Mouse (Mus musculus): Measurements from ENCODE around the gene Dapp1. TPM values are rescaled to one million over a fixed set of nuclear protein-coding genes. Genes with fewer than 3 reads are reported as not detected.
"Not testable (repeated sequence)": the region's sequence is repeated elsewhere in the genome, so short reads cannot be mapped to it uniquely, and the experiment has no call there.

Dapp1 gene
- total and polyA plus RNA-seq, 3 experiments: 4.0 to 6.9 (median 5.0) TPM

DNA sequence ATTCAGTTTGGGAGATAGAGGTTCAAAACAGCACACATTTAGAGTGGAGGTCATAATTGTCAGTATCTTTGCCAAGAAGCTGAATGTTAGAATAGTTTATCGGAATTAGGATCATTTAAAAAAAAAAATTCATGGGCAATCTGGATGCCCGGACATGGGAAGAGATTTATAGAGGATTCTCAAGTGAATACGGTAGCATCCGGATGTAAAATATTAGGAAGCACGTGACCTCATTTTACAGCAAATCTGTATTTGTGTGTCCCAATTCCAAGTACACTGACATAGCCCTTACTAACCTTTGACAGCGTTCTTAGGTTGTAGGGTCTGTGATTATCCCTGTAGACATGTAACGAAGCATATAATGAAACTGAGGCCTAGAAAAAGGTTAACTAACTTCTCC, 61.9 kb downstream of the Dapp1 start:
- H3K36me3 ChIP-seq (ENCODE audit: control insufficient read depth, insufficient read depth, low read length): peaks cover 5% of the 10 kb centered on the region
- WGBS: 78% methylated on average over 7 of the region's 7 CpGs
- TF ChIP-seq EP300 (IDR thresholded peaks at IDR 0.05; ENCODE audit: insufficient read depth, low read depth, low read length): no peak
- TF ChIP-seq CTCF (IDR thresholded peaks at IDR 0.05): no peak
- TF ChIP-seq POLR2A (IDR thresholded peaks at IDR 0.05; ENCODE audit: insufficient read depth, low read depth, low read length): no peak
- H3K27me3 ChIP-seq (ENCODE audit: control insufficient read depth, insufficient read depth, low read length): no peaks in the 10 kb centered on the region
- intact Hi-C loops (cut with DNase I): loop anchor here (5.0 kb wide), 1 partner anchor 73 kb away; no protein-coding TSS in a partner anchor
- peak overlapping the region; percentile 93 for H3K27ac ChIP-seq
- H3K9ac ChIP-seq (ENCODE audit: low read depth, low read length): no peak overlapping the region; the same call in 1 of the 2 replicates
- peaks cover 4% of the 10 kb centered on the region for H3K4me1 ChIP-seq (ENCODE audit: control insufficient read depth, insufficient read depth, low read length)
- peaks cover 2% of the 10 kb centered on the region for H3K79me2 ChIP-seq (replicated peaks; ENCODE audit: control insufficient read depth, insufficient read depth, low read length)
- peak overlapping the region; percentile 75 for H3K4me3 ChIP-seq
- DNase-seq: no peak

- Histone ChIP-seq H3K27me3 (ENCODE audit: control insufficient read depth, insufficient read depth, low read length) (no peaks in the 10 kb centered on the region), H3K79me2 (replicated peaks; ENCODE audit: control insufficient read depth, insufficient read depth, low read length) (peaks cover 2% of the 10 kb centered on the region), H3K4me1 (ENCODE audit: control insufficient read depth, insufficient read depth, low read length) (peaks cover 4% of the 10 kb centered on the region), H3K36me3 (ENCODE audit: control insufficient read depth, insufficient read depth, low read length) (peaks cover 5% of the 10 kb centered on the region), H3K9ac (ENCODE audit: low read depth, low read length) (peak overlapping the region; percentile 86), H3K27ac (peak overlapping the region; percentile 93), H3K4me3 (peak overlapping the region; percentile 75)
- WGBS: 8% methylated on average over 6 of the region's 6 CpGs
- intact Hi-C loops (cut with DNase I): loop anchor here (1.0 to 5.0 kb wide), 2 partner anchors 54 to 73 kb away; no protein-coding TSS in a partner anchor
- no peak for TF ChIP-seq CTCF (IDR thresholded peaks at IDR 0.05)
- no peak for TF ChIP-seq EP300 (IDR thresholded peaks at IDR 0.05; ENCODE audit: insufficient read depth, low read depth, low read length)
- TF ChIP-seq POLR2A (IDR thresholded peaks at IDR 0.05; ENCODE audit: insufficient read depth, low read depth, low read length): no peak
- DNase-seq: no peak
These were observed 62.4 kb downstream of the Dapp1 start for GRCm38 (mm10) chr3:137918932-137919311.

DNA sequence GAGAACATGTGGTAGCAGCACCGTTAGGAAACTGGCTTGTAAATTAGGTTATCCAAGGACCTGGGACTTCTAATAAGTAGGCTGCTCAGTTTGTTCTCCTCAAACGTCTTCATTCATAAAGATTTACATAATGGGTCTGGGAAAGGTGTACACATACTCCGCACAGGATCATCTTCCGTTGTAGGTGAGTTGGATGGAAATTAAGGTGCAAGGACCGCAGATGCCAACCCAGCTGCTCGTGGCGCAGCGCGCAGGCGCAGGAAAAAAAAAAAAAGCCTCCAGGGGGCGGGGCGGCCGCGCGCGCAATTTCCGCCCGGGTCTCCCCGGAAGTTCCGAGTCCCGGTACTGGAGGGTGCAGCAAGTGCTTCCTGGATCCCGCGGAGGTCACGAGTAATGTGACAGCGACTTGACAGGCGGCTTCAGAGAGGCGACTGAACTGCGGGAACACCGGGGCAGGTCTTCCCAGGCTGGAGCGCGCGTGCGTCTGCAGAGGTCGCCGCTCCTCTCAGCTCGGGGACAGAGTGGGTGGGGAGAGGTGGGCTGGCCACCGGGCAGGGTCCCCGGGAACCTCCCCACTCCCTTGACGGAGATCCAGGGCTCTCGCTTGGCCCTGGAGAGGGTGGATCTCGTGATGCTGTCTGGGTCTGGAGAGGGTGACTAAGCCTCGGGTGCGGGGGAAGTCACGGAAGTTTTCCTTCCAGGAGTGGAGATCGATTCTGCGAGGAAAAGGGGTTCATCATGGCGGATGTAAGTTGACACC, 63.0 kb downstream of the Dapp1 start, which contains the start of gene Lamtor3:
Gene Lamtor3, plus strand, starts transcription at position 335 of the 760 bp plus-strand sequence.
- H3K36me3 ChIP-seq (ENCODE audit: control insufficient read depth, insufficient read depth, low read length): peaks cover 5% of the 10 kb centered on the region
- TF ChIP-seq EP300 (IDR thresholded peaks at IDR 0.05; ENCODE audit: insufficient read depth, low read depth, low read length): no peak
- TF ChIP-seq POLR2A (IDR thresholded peaks at IDR 0.05; ENCODE audit: insufficient read depth, low read depth, low read length): peak; percentile 82
- TF ChIP-seq CTCF (IDR thresholded peaks at IDR 0.05): peak; percentile 16; the same call in 1 of the 2 replicates
- WGBS: under 1% methylated on average over 47 of the region's 47 CpGs
- H3K4me1 ChIP-seq (ENCODE audit: control insufficient read depth, insufficient read depth, low read length): peaks cover 4% of the 10 kb centered on the region
- H3K27ac ChIP-seq: peak within 1 kb of the TSS; percentile 93
- H3K4me3 ChIP-seq: peak within 1 kb of the TSS; percentile 75
- peak; percentile 87 to 89 for DNase-seq
- no peaks in the 10 kb centered on the region for H3K27me3 ChIP-seq (ENCODE audit: control insufficient read depth, insufficient read depth, low read length)
- peaks cover 2% of the 10 kb centered on the region for H3K79me2 ChIP-seq (replicated peaks; ENCODE audit: control insufficient read depth, insufficient read depth, low read length)
- H3K9ac ChIP-seq (ENCODE audit: low read depth, low read length): peak within 1 kb of the TSS; percentile 86
- intact Hi-C loops (cut with DNase I): loop anchor here (1.0 to 5.0 kb wide), 2 partner anchors 53 to 74 kb away; no protein-coding TSS in a partner anchor

- peak overlapping the region; percentile 93 for H3K27ac ChIP-seq
- intact Hi-C loops (cut with DNase I): loop anchor here (1.0 to 5.0 kb wide), 2 partner anchors 52 to 75 kb away; no protein-coding TSS in a partner anchor
- peaks cover 2% of the 10 kb centered on the region for H3K79me2 ChIP-seq (replicated peaks; ENCODE audit: control insufficient read depth, insufficient read depth, low read length)
- H3K27me3 ChIP-seq (ENCODE audit: control insufficient read depth, insufficient read depth, low read length): no peaks in the 10 kb centered on the region
- WGBS: 24% methylated on average over 12 of the region's 12 CpGs
- H3K4me3 ChIP-seq: peak overlapping the region; percentile 75
- TF ChIP-seq EP300 (IDR thresholded peaks at IDR 0.05; ENCODE audit: insufficient read depth, low read depth, low read length) (no peak), CTCF (IDR thresholded peaks at IDR 0.05) (no peak), POLR2A (IDR thresholded peaks at IDR 0.05; ENCODE audit: insufficient read depth, low read depth, low read length) (no peak)
- H3K36me3 ChIP-seq (ENCODE audit: control insufficient read depth, insufficient read depth, low read length): peaks cover 5% of the 10 kb centered on the region
- H3K4me1 ChIP-seq (ENCODE audit: control insufficient read depth, insufficient read depth, low read length): peaks cover 4% of the 10 kb centered on the region
- DNase-seq: no peak
- H3K9ac ChIP-seq (ENCODE audit: low read depth, low read length): peak overlapping the region; percentile 37
These were observed 63.6 kb downstream of the Dapp1 start for GRCm38 (mm10) chr3:137917694-137918171.

GRCm38 (mm10) chr3:137914567-137914966, 66.8 kb downstream of the Dapp1 start:
- H3K9ac ChIP-seq (ENCODE audit: low read depth, low read length); intact Hi-C loops (cut with DNase I); H3K4me3 ChIP-seq; DNase-seq; H3K36me3 ChIP-seq (ENCODE audit: control insufficient read depth, insufficient read depth, low read length); H3K79me2 ChIP-seq (replicated peaks; ENCODE audit: control insufficient read depth, insufficient read depth, low read length); H3K27me3 ChIP-seq (ENCODE audit: control insufficient read depth, insufficient read depth, low read length); H3K4me1 ChIP-seq (ENCODE audit: control insufficient read depth, insufficient read depth, low read length); H3K27ac ChIP-seq: not testable (repeated sequence)
- 80% methylated on average over 1 of the region's 1 CpGs for WGBS

DNA sequence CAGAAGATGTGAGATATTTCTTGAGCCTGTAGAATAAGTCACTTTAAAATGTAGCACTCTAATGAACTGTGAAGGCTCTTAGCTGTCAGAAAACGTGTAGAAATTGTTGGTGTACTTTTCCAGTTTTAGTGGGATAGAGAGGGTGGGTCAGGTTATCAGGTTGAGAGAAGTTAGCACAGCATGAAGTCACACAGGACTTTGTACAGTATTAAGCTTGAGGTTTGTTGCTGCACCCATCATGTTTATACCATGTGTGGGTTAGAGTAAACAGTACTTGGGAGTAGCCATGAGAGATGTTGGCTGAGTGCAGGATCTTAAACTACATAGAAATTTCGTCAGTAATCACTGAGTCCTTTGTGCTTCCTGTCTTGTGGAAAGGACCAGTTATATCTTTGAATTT, 68.3 kb downstream of the Dapp1 start:
- TF ChIP-seq POLR2A (IDR thresholded peaks at IDR 0.05; ENCODE audit: insufficient read depth, low read depth, low read length): no peak
- no peak for TF ChIP-seq EP300 (IDR thresholded peaks at IDR 0.05; ENCODE audit: insufficient read depth, low read depth, low read length)
- TF ChIP-seq CTCF (IDR thresholded peaks at IDR 0.05): no peak
- Histone ChIP-seq H3K27me3 (ENCODE audit: control insufficient read depth, insufficient read depth, low read length) (no peaks in the 10 kb centered on the region), H3K9ac (ENCODE audit: low read depth, low read length) (no peak overlapping the region), H3K79me2 (replicated peaks; ENCODE audit: control insufficient read depth, insufficient read depth, low read length) (no peaks in the 10 kb centered on the region), H3K4me3 (no peak overlapping the region), H3K36me3 (ENCODE audit: control insufficient read depth, insufficient read depth, low read length) (no peaks in the 10 kb centered on the region), H3K27ac (no peak overlapping the region), H3K4me1 (ENCODE audit: control insufficient read depth, insufficient read depth, low read length) (peaks cover 1% of the 10 kb centered on the region)
- 63% methylated on average over 2 of the region's 2 CpGs for WGBS
- no peak for DNase-seq
- intact Hi-C loops (cut with DNase I): no loop called here
